Mouse (Mus musculus) intestine, postnatal 0 days (tissue): ENCODE data around the gene Icam1. TPM values are rescaled to one million over a fixed set of nuclear protein-coding genes. Genes with fewer than 3 reads are reported as not detected.

ENCODE experiments used
- ATAC-seq: fragments of 200-750 bp; cut with Nextera tagmentation; 2 replicates; pipeline ENCODE4 v1.8.0; 2017; ENCODE audit warnings: mild to moderate bottlenecking, moderate TSS enrichment, moderate library complexity
- H3K27ac ChIP-seq: fragments of 300-500 bp; sonication (generic); 2 replicates; pipeline ENCODE4 v1.5.1; 2014; ENCODE audit warnings: mild to moderate bottlenecking, low read depth, low read length, moderate library complexity
- H3K27me3 ChIP-seq: fragments of 300-500 bp; sonication (generic); replicated peaks from 2 replicates; pipeline ENCODE4 v1.6.1; 2014; ENCODE audit warnings: low read length, mixed read lengths; ENCODE audit not compliant: control insufficient read depth, insufficient read depth
- H3K36me3 ChIP-seq: fragments of 300-500 bp; sonication (generic); 2 replicates; pipeline ENCODE4 v1.6.1; 2014; ENCODE audit warnings: mild to moderate bottlenecking, moderate library complexity; ENCODE audit not compliant: control insufficient read depth, insufficient read depth
- H3K4me1 ChIP-seq: fragments of 300-500 bp; sonication (generic); replicated peaks from 2 replicates; pipeline ENCODE4 v1.6.1; 2014; ENCODE audit warnings: antibody characterized with exemption, low read length, mixed read lengths; ENCODE audit not compliant: control insufficient read depth, insufficient read depth
- H3K4me2 ChIP-seq: fragments of 300-500 bp; sonication (generic); replicated peaks from 2 replicates; pipeline ENCODE4 v1.6.1; 2014; ENCODE audit warnings: low read depth, mild to moderate bottlenecking, moderate library complexity
- H3K4me3 ChIP-seq: fragments of 300-500 bp; sonication (generic); 2 replicates; pipeline ENCODE4 v1.5.1; 2014; ENCODE audit warnings: low read depth, low read length
- H3K9ac ChIP-seq: fragments of 300-500 bp; sonication (generic); 2 replicates; pipeline ENCODE4 v1.6.1; 2014; ENCODE audit warnings: mild to moderate bottlenecking, low read depth, low read length
- H3K9me3 ChIP-seq: fragments of 300-500 bp; sonication (generic); 2 replicates; pipeline ENCODE4 v1.6.1; 2016; ENCODE audit warnings: mixed run types; ENCODE audit not compliant: control insufficient read depth
- CTCF ChIP-seq: sonication (generic); IDR thresholded peaks from 2 replicates; pipeline ENCODE4 v1.5.1; 2016; ENCODE audit warnings: low read depth, mild to moderate bottlenecking, control low read depth, antibody characterized with exemption, moderate library complexity
- whole genome bisulfite sequencing: fragments of 180-500 bp; shearing (Covaris S2); extraction: QIAGEN DNeasy Blood & Tissue Kit; methylation state at CpG from one replicate; pipeline ENCODE4 v1.1.7; 2014; 5-methylcytosine and 5-hydroxymethylcytosine counted together
- polyA plus RNA-seq: library from polyadenylated mRNA; unstranded; fragments of >200 nt; fragmentation: Nextera tagmentation; extraction: Ambion mirVana; gene quantifications from 2 replicates; pipeline ENCODE4 v1.2.1, GENCODE M21; 2015

The Icam1 gene
- polyA plus RNA-seq, 1 experiment from 2014 or later = 10.2 TPM

DNA sequence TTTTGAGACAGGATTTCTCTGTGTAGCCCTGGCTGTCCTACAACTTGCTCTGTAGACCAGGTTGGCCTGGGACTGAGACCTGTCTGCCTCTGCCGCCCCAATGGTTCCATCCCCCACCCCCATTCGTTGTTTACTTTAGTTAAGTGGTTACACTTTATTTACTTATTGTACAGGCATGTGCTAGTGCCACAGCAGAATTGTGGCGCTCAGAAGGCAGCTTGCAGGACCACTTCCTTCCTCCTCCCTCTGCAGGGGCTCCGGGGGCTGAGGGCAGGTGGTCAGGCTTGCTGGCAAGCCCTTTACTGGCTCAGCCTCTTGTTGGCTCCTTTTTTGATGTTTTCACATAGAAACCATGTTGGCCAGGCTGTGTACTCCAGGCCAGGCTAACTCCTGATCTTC is 1.4 kb downstream of the Icam1 start:
- ATAC-seq = no peak
- peak overlapping the region; percentile 81 for H3K4me2 ChIP-seq
- H3K36me3 ChIP-seq = no peaks in the 10 kb centered on the region
- H3K4me3 ChIP-seq = peak overlapping the region; percentile 17; the same call in 1 of the 2 replicates
- 42% methylated on average over 4 of the region's 4 CpGs for WGBS
- H3K4me1 ChIP-seq = no peaks in the 10 kb centered on the region
- H3K9ac ChIP-seq = no peak overlapping the region
- no peak for TF ChIP-seq CTCF
- H3K27me3 ChIP-seq = no peaks in the 10 kb centered on the region
- H3K9me3 ChIP-seq = no peaks in the 10 kb centered on the region
- no peak overlapping the region for H3K27ac ChIP-seq

DNA sequence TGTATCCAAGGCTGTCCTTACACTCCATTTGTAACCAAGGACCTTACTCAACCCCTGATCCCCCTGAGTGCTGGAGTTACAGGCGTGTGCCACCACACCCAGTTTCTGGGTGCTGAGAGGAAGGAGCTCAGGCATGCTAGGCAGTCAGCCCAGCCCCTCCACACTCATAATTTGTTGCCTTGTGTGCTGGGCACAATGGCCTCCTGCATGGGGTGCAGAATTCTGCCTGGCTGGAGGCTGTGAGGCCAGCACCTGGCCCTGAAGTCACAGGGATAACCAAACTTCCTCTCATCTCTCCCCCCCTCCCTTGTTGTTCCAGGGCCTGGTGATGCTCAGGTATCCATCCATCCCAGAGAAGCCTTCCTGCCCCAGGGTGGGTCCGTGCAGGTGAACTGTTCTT is 2.8 kb downstream of the Icam1 start:
- 83% methylated on average over 2 of the region's 2 CpGs for WGBS
- Histone ChIP-seq H3K27me3 (no peaks in the 10 kb centered on the region), H3K27ac (no peak overlapping the region)

DNA sequence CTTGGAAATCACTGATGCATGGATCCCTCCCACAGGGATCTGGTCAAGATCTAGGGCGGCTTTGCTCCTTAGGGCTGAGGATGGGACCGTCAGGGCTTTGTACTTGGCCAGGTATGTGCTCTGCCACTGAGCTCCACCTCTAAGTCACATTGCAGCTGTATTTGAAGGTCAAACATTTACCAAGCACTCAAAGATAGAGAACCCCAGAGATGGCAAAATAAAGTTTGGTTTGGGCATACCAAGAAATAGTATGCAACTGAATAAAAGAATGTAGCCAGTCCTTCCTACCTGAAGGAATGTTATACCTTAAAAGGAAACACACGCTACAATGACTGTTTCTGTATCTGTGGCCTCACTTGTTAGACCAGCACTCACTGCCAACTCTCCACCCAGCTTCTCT is 5.6 kb downstream of the Icam1 start:
- H3K4me2 ChIP-seq = no peak overlapping the region
- TF ChIP-seq CTCF = no peak
- H3K27ac ChIP-seq = no peak overlapping the region
- H3K27me3 ChIP-seq = no peaks in the 10 kb centered on the region
- no peak for ATAC-seq
- no peak overlapping the region for H3K9ac ChIP-seq
- no peaks in the 10 kb centered on the region for H3K9me3 ChIP-seq
- no peaks in the 10 kb centered on the region for H3K36me3 ChIP-seq
- 83% methylated on average over 3 of the region's 3 CpGs for WGBS
- H3K4me1 ChIP-seq = no peaks in the 10 kb centered on the region
- H3K4me3 ChIP-seq = no peak overlapping the region

More for the DNA sequence above, 2.8 kb downstream of the Icam1 start:
- H3K9ac ChIP-seq = no peak overlapping the region
- no peak overlapping the region for H3K4me2 ChIP-seq
- H3K36me3 ChIP-seq = no peaks in the 10 kb centered on the region
- no peak for TF ChIP-seq CTCF
- no peaks in the 10 kb centered on the region for H3K4me1 ChIP-seq
- ATAC-seq = no peak
- no peak overlapping the region for H3K4me3 ChIP-seq
- H3K9me3 ChIP-seq = no peaks in the 10 kb centered on the region

DNA sequence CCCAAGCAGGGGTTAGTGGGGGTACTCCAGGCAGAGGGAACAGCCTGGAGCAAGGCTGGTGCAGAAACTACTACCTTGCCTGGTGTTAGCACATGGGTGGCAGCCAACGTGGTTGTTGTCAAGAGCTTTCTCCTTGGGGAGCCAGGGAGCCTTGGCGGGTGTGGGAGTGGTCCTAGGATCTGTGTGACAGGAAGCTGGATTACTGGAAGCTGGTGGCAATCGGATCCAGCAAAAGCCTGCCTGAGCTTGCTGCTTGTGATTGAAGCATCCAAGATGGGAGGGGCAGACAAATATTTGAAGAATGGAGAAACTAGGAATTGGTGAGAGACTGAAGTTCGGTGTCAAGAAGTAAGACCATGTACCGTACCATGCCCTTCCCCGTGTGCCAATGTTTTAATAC is 6.5 kb downstream of the Icam1 start:
- Histone ChIP-seq H3K9ac (no peak overlapping the region), H3K27ac (no peak overlapping the region), H3K9me3 (no peaks in the 10 kb centered on the region), H3K4me1 (no peaks in the 10 kb centered on the region), H3K36me3 (peaks cover under 1% of the 10 kb centered on the region; the same call in 1 of the 2 replicates), H3K4me2 (no peak overlapping the region), H3K27me3 (no peaks in the 10 kb centered on the region), H3K4me3 (no peak overlapping the region)
- TF ChIP-seq CTCF = no peak
- no peak for ATAC-seq
- 61% methylated on average over 6 of the region's 6 CpGs for WGBS

DNA sequence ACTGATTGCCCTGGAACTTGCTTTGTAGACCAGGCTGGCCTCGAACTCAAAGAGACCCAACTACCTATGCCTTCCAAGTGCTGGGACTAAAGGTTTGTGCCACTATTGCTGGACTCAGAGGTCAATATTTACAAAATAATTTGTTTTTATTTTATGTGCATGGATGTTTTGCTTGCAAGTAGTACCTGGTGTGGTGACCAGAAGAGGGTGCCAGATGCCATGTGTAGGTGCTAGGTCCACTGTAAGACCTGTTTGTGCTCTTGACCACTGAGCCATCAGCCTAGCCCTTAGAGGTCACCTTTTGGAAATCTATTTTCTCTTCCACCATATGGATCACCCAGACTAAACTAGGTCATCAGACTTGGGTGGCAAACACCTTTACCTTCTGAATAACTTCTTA is 6.9 kb downstream of the Icam1 start:
- H3K4me3 ChIP-seq = no peak overlapping the region
- no peaks in the 10 kb centered on the region for H3K27me3 ChIP-seq
- no peaks in the 10 kb centered on the region for H3K4me1 ChIP-seq
- no peak overlapping the region for H3K27ac ChIP-seq
- no peak overlapping the region for H3K4me2 ChIP-seq
- no peaks in the 10 kb centered on the region for H3K9me3 ChIP-seq
- peaks cover 3% of the 10 kb centered on the region; the same call in 1 of the 2 replicates for H3K36me3 ChIP-seq
- ATAC-seq = no peak
- 76% methylated on average over 1 of the region's 1 CpGs for WGBS
- peak; percentile 38 for TF ChIP-seq CTCF
- no peak overlapping the region for H3K9ac ChIP-seq

DNA sequence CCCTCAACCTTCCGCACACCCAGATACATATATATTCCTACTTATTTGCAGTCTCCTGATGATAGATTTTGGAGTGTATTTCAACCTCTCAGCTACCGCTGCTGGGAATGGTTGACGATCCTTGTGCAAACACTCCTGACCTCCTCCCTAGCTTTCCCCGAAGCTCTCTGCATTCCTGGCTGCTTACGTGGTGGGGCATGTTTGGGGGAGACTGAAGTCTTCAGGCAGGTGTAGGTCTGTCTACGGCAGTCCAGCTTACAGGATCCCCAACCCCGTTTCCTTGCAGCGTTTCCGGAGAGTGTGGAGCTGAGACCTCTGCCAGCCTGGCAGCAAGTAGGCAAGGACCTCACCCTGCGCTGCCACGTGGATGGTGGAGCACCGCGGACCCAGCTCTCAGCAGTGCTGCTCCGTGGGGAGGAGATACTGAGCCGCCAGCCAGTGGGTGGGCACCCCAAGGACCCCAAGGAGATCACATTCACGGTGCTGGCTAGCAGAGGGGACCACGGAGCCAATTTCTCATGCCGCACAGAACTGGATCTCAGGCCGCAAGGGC is 9.5 kb downstream of the Icam1 start:
- H3K27ac ChIP-seq = no peak overlapping the region
- peaks cover 8% of the 10 kb centered on the region; the same call in 1 of the 2 replicates for H3K36me3 ChIP-seq
- TF ChIP-seq CTCF = no peak
- no peak for ATAC-seq
- no peaks in the 10 kb centered on the region for H3K27me3 ChIP-seq
- no peak overlapping the region for H3K4me2 ChIP-seq
- WGBS = 52% methylated on average over 19 of the region's 19 CpGs
- no peak overlapping the region for H3K4me3 ChIP-seq
- H3K9me3 ChIP-seq = no peaks in the 10 kb centered on the region
- peaks cover 5% of the 10 kb centered on the region for H3K4me1 ChIP-seq
- H3K9ac ChIP-seq = no peak overlapping the region

DNA sequence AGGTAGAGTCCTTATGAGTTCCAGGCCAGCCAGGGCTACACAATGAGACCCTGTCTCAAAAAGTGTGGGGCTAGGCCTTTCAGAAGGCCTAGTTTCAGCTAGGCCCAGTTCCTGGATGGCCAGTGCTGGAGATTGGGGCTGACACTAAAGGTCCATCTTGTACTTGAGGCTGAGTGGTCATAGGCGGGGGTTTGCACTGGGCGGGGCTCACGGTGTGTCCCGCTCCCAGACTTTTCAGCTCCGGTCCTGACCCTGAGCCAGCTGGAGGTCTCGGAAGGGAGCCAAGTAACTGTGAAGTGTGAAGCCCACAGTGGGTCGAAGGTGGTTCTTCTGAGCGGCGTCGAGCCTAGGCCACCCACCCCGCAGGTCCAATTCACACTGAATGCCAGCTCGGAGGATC is 11.1 kb downstream of the Icam1 start:
- ATAC-seq = no peak
- Histone ChIP-seq H3K27ac (no peak overlapping the region), H3K36me3 (peaks cover 8% of the 10 kb centered on the region; the same call in 1 of the 2 replicates), H3K4me3 (no peak overlapping the region), H3K27me3 (peaks cover 4% of the 10 kb centered on the region), H3K4me1 (peaks cover 13% of the 10 kb centered on the region), H3K9ac (no peak overlapping the region), H3K4me2 (no peak overlapping the region), H3K9me3 (no peaks in the 10 kb centered on the region)
- TF ChIP-seq CTCF = no peak
- WGBS = 83% methylated on average over 12 of the region's 12 CpGs
